Mouse (Mus musculus) midbrain, embryonic 12.5 days (tissue): Measurements from ENCODE around the gene Gp9. TPM values are rescaled to one million over a fixed set of nuclear protein-coding genes. Genes with fewer than 3 reads are reported as not detected.
"Not testable (repeated sequence)": the region's sequence is repeated elsewhere in the genome, so short reads cannot be mapped to it uniquely, and the experiment has no call there.

Source experiments
- ATAC-seq: fragments of 200-750 bp; cut with Nextera tagmentation; 2 replicates; pipeline ENCODE4 v1.8.0; 2017; ENCODE audit warnings: low read depth, moderate TSS enrichment, moderate library complexity; ENCODE audit not compliant: low FRiP score
- H3K27ac ChIP-seq: fragments of 300-500 bp; sonication (generic); replicated peaks from 2 replicates; pipeline ENCODE4 v1.5.1; 2016; ENCODE audit warnings: mild to moderate bottlenecking
- H3K27me3 ChIP-seq: fragments of 300-500 bp; sonication (generic); 2 replicates; pipeline ENCODE4 v1.6.1; 2016; ENCODE audit warnings: mild to moderate bottlenecking
- H3K36me3 ChIP-seq: fragments of 300-500 bp; sonication (generic); 2 replicates; pipeline ENCODE4 v1.6.1; 2016
- H3K4me1 ChIP-seq: fragments of 300-500 bp; sonication (generic); 2 replicates; pipeline ENCODE4 v1.6.1; 2016
- H3K4me2 ChIP-seq: fragments of 300-500 bp; sonication (generic); replicated peaks from 2 replicates; pipeline ENCODE4 v1.6.1; 2016; ENCODE audit warnings: mild to moderate bottlenecking, moderate library complexity
- H3K4me3 ChIP-seq: fragments of 300-500 bp; sonication (generic); 2 replicates; pipeline ENCODE4 v1.5.1; 2016; ENCODE audit warnings: mild to moderate bottlenecking
- H3K9ac ChIP-seq: fragments of 300-500 bp; sonication (generic); replicated peaks from 2 replicates; pipeline ENCODE4 v1.6.1; 2016; ENCODE audit warnings: mild to moderate bottlenecking, moderate library complexity
- H3K9me3 ChIP-seq: fragments of 300-500 bp; sonication (generic); 2 replicates; pipeline ENCODE4 v1.6.1; 2016; ENCODE audit warnings: mild to moderate bottlenecking
- WGBS: fragments of 180-500 bp; shearing (Covaris S2); methylation state at CpG from one replicate; pipeline ENCODE4 v1.1.7; 2016; 5-methylcytosine and 5-hydroxymethylcytosine counted together
- polyA plus RNA-seq: library from polyadenylated mRNA; unstranded; fragments of >200 nt; fragmentation: Nextera tagmentation; extraction: Ambion mirVana; gene quantifications from 2 replicates; pipeline ENCODE4 v1.2.1, GENCODE M21; 2016

Gp9 gene
- polyA plus RNA-seq, 1 experiment from 2014 or later, result 1.7 TPM

DNA sequence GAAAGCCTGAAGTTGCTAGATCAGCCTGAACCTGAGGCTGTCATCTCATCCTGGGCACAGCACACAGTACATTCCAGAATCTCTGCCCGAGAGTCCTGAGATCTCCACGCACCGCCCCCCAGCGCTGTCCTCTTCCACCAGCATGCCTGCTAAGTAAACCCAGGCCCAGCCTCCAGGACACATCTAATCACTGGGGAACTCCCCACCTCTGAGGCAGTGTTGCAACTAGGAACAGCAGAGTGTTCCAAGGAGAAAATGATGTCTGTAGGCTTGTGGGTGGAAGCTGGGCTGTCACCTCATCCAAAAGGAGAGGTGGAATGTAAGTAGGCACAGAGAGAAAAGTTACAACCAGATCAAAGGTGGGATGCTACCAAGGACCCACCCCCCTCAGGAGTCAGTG, 22.7 kb upstream of the Gp9 start:
- no peaks in the 10 kb centered on the region for H3K27me3 ChIP-seq
- 96% methylated on average over 4 of the region's 4 CpGs for WGBS
- no peak overlapping the region for H3K9ac ChIP-seq
- H3K4me2 ChIP-seq, result no peak overlapping the region
- H3K4me3 ChIP-seq, result no peak overlapping the region
- no peak overlapping the region for H3K27ac ChIP-seq
- H3K4me1 ChIP-seq, result no peaks in the 10 kb centered on the region
- H3K9me3 ChIP-seq, result no peaks in the 10 kb centered on the region
- ATAC-seq, result no peak
- no peaks in the 10 kb centered on the region for H3K36me3 ChIP-seq

DNA sequence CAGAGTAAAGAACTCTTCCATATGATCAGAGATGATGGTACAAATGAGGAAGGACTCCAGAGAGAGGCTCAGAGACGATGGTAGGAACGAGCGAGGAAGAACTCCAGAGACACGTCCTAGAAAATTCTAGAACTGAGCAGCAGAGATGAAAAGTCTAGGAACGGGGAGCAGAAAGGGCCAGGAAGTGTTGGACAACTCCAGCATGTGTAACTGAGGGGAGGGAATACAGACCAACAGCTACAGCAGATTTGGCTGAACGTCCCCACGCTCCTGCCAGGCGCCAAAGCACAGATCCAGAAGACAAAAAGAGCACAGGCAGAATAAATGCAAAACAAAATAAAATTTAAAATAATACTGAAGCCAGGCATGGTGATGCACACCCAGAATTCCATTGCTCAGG, 21.0 kb upstream of the Gp9 start:
- 90% methylated on average over 8 of the region's 8 CpGs for WGBS
- H3K27ac ChIP-seq, result no peak overlapping the region
- no peaks in the 10 kb centered on the region for H3K4me1 ChIP-seq

DNA sequence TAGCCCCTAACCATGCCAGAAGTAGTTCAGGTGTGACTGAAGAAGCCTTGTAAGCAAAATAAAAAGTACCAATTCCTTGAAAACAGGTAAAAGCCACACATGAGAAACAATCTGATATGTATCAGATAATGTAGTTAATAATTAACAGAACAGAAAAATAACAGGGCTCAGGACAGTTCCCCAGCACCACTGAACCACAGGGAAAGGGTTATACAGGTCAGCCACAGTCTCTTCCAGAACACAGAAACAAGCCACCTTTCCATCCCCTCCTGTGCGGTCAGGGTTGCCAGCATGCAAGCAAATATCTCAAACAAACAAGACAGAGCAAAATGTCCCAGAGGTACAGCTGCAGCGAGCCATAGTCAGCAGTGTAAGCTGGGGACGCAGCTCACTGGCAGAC, 18.5 kb upstream of the Gp9 start:
- no peak overlapping the region for H3K4me3 ChIP-seq
- no peaks in the 10 kb centered on the region for H3K9me3 ChIP-seq
- no peak overlapping the region for H3K9ac ChIP-seq
- H3K36me3 ChIP-seq, result no peaks in the 10 kb centered on the region
- no peaks in the 10 kb centered on the region for H3K4me1 ChIP-seq
- H3K4me2 ChIP-seq, result no peak overlapping the region
- H3K27ac ChIP-seq, result no peak overlapping the region
- ATAC-seq, result no peak
- H3K27me3 ChIP-seq, result no peaks in the 10 kb centered on the region
- 54% methylated on average over 3 of the region's 3 CpGs for WGBS

More for the DNA sequence above, 21.0 kb upstream of the Gp9 start:
- Histone ChIP-seq H3K27me3 (no peaks in the 10 kb centered on the region), H3K9me3 (no peaks in the 10 kb centered on the region), H3K4me3 (no peak overlapping the region), H3K4me2 (no peak overlapping the region), H3K9ac (no peak overlapping the region), H3K36me3 (no peaks in the 10 kb centered on the region)
- ATAC-seq, result no peak

DNA sequence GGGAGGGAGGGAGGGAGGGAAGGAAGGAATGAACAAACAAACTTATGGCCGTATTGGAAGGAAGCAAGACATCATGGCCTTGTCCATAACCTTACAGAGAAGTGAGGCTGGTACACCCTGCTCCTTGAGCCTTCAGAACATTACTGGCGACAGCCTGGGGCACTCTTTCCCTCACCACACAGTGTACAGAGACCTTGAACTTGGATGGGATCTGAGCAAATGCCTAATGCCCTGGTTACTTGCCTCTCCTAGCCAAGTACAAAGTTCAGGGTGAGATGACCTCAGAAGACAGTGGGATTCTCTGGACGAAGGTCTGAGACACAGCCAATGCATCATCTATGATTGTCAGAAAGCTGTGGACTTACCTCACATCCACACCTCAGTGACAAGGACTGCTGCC, 18.0 kb upstream of the Gp9 start:
- 71% methylated on average over 3 of the region's 3 CpGs for WGBS
- no peak for ATAC-seq
- H3K9me3 ChIP-seq, result no peaks in the 10 kb centered on the region

DNA sequence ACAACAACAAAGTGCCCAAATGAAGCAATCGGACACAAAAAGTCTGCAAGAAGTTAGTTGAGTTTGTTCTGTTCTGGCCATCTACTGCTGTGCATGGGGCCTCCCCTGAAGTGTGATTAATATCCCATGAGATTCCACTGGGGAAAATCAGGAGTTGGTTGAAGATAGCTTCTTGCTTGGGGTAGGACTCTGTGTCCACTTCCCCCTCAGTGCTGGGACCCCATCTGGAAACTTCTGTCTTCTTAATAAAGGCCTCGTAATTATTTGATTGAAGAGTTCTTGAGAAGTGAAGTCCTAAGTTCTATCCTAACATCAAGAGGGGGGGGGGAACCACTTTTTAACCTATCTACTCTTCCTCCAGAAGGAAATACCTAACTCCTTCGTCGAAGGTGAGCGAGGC, 15.7 kb upstream of the Gp9 start:
- Histone ChIP-seq H3K4me1 (no peaks in the 10 kb centered on the region), H3K27me3 (no peaks in the 10 kb centered on the region), H3K4me2 (no peak overlapping the region), H3K36me3 (no peaks in the 10 kb centered on the region), H3K27ac (no peak overlapping the region), H3K4me3 (no peak overlapping the region), H3K9ac (no peak overlapping the region), H3K9me3 (peaks cover under 1% of the 10 kb centered on the region; the same call in 1 of the 2 replicates)
- 85% methylated on average over 5 of the region's 5 CpGs for WGBS
- no peak for ATAC-seq

More for the DNA sequence above, 18.0 kb upstream of the Gp9 start:
- no peaks in the 10 kb centered on the region for H3K36me3 ChIP-seq
- no peaks in the 10 kb centered on the region for H3K27me3 ChIP-seq
- no peaks in the 10 kb centered on the region for H3K4me1 ChIP-seq
- no peak overlapping the region for H3K4me2 ChIP-seq
- H3K9ac ChIP-seq, result no peak overlapping the region
- no peak overlapping the region for H3K27ac ChIP-seq
- H3K4me3 ChIP-seq, result no peak overlapping the region

DNA sequence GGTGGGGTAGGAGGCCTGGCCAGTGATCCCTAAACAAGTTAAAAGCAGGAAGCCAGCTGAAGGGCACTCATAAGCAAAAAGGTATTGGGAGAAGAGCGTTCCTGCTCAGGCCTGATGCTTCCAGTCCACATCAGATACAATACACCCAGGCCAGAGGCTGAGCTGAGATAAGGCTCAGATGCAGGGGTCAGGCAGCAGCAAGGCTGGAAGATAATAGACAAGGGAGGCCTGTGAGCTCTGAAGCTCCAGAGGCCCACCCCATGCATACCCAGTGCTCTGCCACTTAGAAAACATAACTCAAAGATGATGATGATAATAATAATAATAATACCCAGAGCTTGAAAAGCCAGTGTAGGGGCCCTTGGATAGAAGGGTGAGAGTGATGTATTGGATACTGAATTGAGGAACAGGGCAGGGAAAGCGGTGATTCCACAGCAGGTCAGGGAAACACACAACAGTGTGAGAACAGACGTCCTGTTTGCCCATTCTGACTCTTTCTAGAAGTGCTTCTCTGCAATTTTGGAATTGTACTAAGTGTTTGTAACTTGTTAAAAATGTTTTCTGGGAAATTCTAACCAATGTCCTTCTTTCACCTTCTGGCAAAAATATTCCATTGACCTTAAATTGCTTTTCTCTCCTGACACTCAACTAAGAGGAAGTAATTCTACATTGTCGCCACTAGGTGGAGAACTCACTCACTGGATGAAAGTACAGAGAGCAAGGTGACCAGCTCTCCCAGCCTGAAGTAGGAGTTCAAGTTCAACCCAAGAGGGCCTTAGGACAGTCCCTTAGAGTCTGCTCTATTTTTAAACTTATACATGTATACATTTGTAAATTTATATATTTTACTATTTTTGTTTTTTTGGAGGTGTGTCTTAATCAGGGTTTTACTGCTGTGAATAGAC, 14.2 kb upstream of the Gp9 start:
- Histone ChIP-seq H3K4me1 (no peaks in the 10 kb centered on the region), H3K4me2 (no peak overlapping the region), H3K4me3 (no peak overlapping the region), H3K9me3 (peaks cover 6% of the 10 kb centered on the region; the same call in 1 of the 2 replicates), H3K36me3 (no peaks in the 10 kb centered on the region), H3K27me3 (no peaks in the 10 kb centered on the region), H3K9ac (no peak overlapping the region), H3K27ac (no peak overlapping the region)
- 68% methylated on average over 4 of the region's 4 CpGs for WGBS
- ATAC-seq, result no peak

DNA sequence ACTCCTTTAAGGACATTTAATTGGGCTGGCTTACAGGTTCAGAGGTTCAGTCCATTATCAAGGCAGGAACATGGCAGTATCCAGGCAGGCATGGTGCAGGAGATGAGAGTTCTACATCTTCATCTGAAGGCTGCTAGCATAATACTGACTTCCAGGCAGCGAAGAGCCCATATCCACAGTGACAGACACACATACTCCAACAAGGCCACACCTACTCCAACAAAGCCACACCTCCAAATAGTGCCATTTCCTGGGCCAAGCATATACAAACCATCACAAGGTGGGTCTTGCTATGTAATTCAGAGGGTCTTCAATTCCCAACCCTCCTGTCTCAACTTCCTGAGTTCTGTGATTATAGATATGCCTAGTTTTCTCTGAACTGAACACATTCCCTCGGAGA, 13.6 kb upstream of the Gp9 start:
- WGBS, result 88% methylated on average over 2 of the region's 2 CpGs
- not testable (repeated sequence) for H3K4me1 ChIP-seq, H3K27ac ChIP-seq, H3K9ac ChIP-seq, H3K4me2 ChIP-seq, H3K9me3 ChIP-seq, ATAC-seq, H3K4me3 ChIP-seq, H3K27me3 ChIP-seq, H3K36me3 ChIP-seq

DNA sequence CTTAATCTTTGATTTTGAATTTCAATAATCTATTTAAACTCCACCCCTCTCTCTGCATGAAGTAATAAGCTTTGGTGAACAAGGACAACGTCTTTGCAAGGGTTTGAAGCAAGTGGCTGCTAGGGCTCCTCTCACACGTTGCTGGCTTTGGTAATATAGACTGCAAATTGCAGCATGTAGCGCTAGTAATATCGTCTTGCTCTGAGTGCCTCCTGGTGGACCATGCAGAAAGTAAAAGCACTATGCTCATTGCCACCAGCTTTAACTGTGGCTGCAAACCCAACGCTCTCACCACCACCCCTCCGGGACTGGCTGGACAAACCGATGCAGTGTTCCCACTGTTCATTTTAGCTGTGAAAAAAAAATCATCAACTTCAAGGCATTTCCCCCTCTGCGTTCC, 7.2 kb upstream of the Gp9 start:
- H3K27me3 ChIP-seq, result no peaks in the 10 kb centered on the region
- no peaks in the 10 kb centered on the region for H3K36me3 ChIP-seq
- ATAC-seq, result no peak
- 63% methylated on average over 8 of the region's 8 CpGs for WGBS
- no peaks in the 10 kb centered on the region for H3K4me1 ChIP-seq
- peaks cover 6% of the 10 kb centered on the region; the same call in 1 of the 2 replicates for H3K9me3 ChIP-seq
- H3K9ac ChIP-seq, result no peak overlapping the region
- no peak overlapping the region for H3K27ac ChIP-seq
- no peak overlapping the region for H3K4me2 ChIP-seq
- no peak overlapping the region for H3K4me3 ChIP-seq

DNA sequence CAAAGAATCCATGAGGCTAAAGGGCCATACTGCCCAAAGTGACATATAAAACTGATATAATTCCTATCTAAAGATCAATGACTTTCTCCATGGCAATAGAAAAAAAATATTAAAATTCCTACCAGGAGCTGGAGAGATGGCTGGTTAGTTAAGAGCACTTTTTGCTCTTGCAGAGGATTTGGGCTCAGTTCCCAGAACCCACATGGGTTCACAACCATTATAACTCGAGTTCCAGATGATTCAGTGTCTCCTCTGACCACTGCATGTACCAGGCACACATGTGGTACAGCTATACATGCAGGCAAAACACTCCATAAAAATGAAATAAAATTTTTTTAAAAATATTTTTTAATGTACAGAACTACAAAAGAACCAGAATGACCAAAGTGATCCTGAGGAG, 3.4 kb upstream of the Gp9 start:
- Histone ChIP-seq H3K4me2 (no peak overlapping the region), H3K4me1 (no peaks in the 10 kb centered on the region), H3K9ac (no peak overlapping the region), H3K36me3 (no peaks in the 10 kb centered on the region), H3K27me3 (no peaks in the 10 kb centered on the region), H3K27ac (no peak overlapping the region), H3K4me3 (no peak overlapping the region), H3K9me3 (no peaks in the 10 kb centered on the region)
- ATAC-seq, result no peak
- 67% methylated on average over 1 of the region's 1 CpGs for WGBS

DNA sequence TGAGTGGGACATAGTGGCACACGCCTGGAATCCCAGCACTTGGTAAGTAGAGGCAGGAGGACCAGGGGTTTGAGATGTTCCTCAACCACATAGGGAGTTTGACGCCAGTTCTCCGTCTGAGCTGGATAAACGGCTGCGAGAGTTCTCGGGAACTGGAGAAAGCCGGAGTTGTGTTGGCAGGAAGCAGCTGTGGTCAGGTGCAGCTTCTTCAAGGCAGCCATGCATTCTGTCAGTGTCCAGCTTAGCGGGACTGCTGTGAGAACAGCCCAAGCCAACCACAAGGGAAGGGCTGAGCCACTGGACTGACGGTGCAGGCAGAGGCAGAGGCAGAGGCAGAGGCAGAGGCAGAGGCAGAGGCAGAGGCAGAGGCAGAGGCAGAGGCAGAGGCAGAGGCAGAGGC, 3.0 kb upstream of the Gp9 start:
- H3K27ac ChIP-seq, result no peak overlapping the region
- 88% methylated on average over 9 of the region's 9 CpGs for WGBS
- no peaks in the 10 kb centered on the region for H3K36me3 ChIP-seq
- no peak overlapping the region for H3K9ac ChIP-seq
- H3K4me3 ChIP-seq, result no peak overlapping the region
- no peak overlapping the region for H3K4me2 ChIP-seq
- no peaks in the 10 kb centered on the region for H3K27me3 ChIP-seq
- H3K4me1 ChIP-seq, result no peaks in the 10 kb centered on the region
- no peak for ATAC-seq
- H3K9me3 ChIP-seq, result no peaks in the 10 kb centered on the region

DNA sequence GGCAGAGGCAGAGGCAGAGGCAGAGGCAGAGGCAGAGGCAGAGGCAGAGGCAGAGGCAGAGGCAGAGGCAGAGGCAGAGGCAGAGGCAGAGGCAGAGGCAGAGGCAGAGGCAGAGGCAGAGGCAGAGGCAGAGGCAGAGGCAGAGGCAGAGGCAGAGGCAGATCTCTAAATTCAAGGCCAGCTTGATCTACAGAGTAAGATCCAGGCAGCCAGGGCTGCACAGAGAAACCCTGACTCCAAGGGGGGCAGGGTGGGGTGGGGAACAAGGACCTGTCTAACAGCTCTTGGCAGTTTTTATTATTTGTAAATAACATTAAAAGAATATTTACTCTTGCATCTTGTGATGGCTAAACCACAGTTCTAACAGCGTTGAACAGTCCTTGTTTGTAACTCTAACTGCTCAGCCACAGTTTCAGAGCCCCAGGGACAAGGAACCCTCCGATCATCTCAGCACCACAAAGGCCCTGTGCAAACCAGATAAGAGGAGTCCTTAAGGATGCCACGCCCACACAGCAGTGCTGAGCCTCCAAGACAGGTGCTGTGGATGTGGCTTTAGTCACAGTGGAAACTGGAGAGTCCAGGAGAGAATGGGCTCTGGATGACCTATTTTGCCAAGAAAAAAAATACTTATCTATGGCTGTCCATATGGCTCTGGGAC, 2.2 kb upstream of the Gp9 start:
- no peaks in the 10 kb centered on the region for H3K27me3 ChIP-seq
- H3K9me3 ChIP-seq, result no peaks in the 10 kb centered on the region
- H3K27ac ChIP-seq, result no peak overlapping the region
- no peaks in the 10 kb centered on the region for H3K4me1 ChIP-seq
- H3K4me2 ChIP-seq, result no peak overlapping the region
- H3K4me3 ChIP-seq, result no peak overlapping the region
- WGBS, result 79% methylated on average over 3 of the region's 3 CpGs
- H3K9ac ChIP-seq, result no peak overlapping the region
- no peaks in the 10 kb centered on the region for H3K36me3 ChIP-seq
- no peak for ATAC-seq

DNA sequence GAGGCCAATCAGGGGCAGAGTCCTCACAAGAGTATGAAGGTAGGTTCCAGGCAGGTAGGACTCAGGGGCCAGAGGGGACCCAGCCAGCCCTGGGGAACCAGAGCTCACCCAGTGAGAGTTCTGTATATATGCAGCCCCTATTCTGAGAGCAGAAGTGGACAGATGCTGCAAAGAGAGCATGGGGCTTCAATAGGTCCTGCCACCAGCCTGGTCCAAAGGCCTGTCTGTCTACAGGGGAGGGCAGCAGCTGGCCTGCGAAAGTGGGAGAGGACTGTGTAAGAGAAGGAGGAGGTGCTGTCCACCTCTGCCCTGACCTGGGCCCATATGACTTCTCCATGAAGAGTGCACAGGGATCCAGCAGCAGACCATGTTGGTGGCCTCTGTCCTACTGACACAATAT, 1.2 kb upstream of the Gp9 start:
- no peak overlapping the region for H3K27ac ChIP-seq
- H3K9ac ChIP-seq, result no peak overlapping the region
- no peaks in the 10 kb centered on the region for H3K9me3 ChIP-seq
- no peaks in the 10 kb centered on the region for H3K4me1 ChIP-seq
- no peaks in the 10 kb centered on the region for H3K36me3 ChIP-seq
- H3K4me3 ChIP-seq, result no peak overlapping the region
- H3K27me3 ChIP-seq, result no peaks in the 10 kb centered on the region
- no peak overlapping the region for H3K4me2 ChIP-seq
- WGBS, result 83% methylated on average over 1 of the region's 1 CpGs
- ATAC-seq, result no peak
